Mouse (Mus musculus) bone marrow, adult 2 months (tissue): Measurements from ENCODE around the gene H2-T3. TPM values are rescaled to one million over a fixed set of nuclear protein-coding genes. Genes with fewer than 3 reads are reported as not detected.
"Not testable (repeated sequence)": the region's sequence is repeated elsewhere in the genome, so short reads cannot be mapped to it uniquely, and the experiment has no call there.

Experiments used
- H3K27ac ChIP-seq: fragments of 200-500 bp; 2 replicates; pipeline ENCODE4 v1.5.1; 2012; ENCODE audit warnings: low read depth, mild to moderate bottlenecking, control low read depth, inconsistent platforms, low read length; ENCODE audit not compliant: control insufficient read depth, poor library complexity, insufficient read depth
- H3K4me1 ChIP-seq: fragments of 200-500 bp; 2 replicates; pipeline ENCODE4 v1.6.1; 2011; ENCODE audit warnings: low read length; ENCODE audit not compliant: control insufficient read depth, insufficient read depth
- H3K4me3 ChIP-seq: fragments of 200-500 bp; replicated peaks from 2 replicates; pipeline ENCODE3; 2011; ENCODE audit warnings: mild to moderate bottlenecking, low read depth, low read length, control low read depth; ENCODE audit not compliant: control insufficient read depth
- CTCF ChIP-seq: fragments of 200-500 bp; IDR thresholded peaks from 2 replicates; pipeline ENCODE4 v1.5.1; 2011; ENCODE audit warnings: low read length, control low read depth; ENCODE audit not compliant: control insufficient read depth, insufficient read depth
- POLR2A ChIP-seq: fragments of 200-500 bp; IDR thresholded peaks from 2 replicates; pipeline ENCODE4 v1.6.1; 2011; ENCODE audit warnings: low read depth, mild to moderate bottlenecking, control low read depth, low read length, borderline replicate concordance; ENCODE audit not compliant: control insufficient read depth
- WGBS: fragments of 180-500 bp; shearing (Covaris S2); methylation state at CpG from one replicate; pipeline ENCODE4 v1.1.7; 2018; 5-methylcytosine and 5-hydroxymethylcytosine counted together
- polyA plus RNA-seq: library from polyadenylated mRNA; stranded (reverse); fragments of >200 nt; gene quantifications from 2 replicates; pipeline ENCODE4 v1.2.4, GENCODE M21; 2011; ENCODE audit warnings: low replicate concordance; ENCODE audit not compliant: missing spikeins, insufficient read depth, insufficient read length

H2-T3 gene
- polyA plus RNA-seq = 0.80 TPM in 1 of 2 replicates, not detected in the other

- Histone ChIP-seq H3K4me1 (no peaks in the 10 kb centered on the region), H3K4me3 (no peak within 1 kb of the TSS), H3K27ac (no peak within 1 kb of the TSS)
- TF ChIP-seq POLR2A = no peak
- TF ChIP-seq CTCF = no peak
- WGBS = 79% methylated on average over 2 of the region's 2 CpGs
These were observed at the start of gene H2-T3 for GRCm38 (mm10) chr17:36190169-36190507. TSS of gene H2-T3 (minus strand) at chr17:36190287.

GRCm38 (mm10) chr17:36237321-36237921 lies 47.3 kb upstream of the H2-T3 start:
- H3K4me1 ChIP-seq = no peaks in the 10 kb centered on the region
- 9% methylated on average over 27 of the region's 27 CpGs for WGBS
- no peak overlapping the region for H3K4me3 ChIP-seq
- TF ChIP-seq POLR2A = no peak
- no peak for TF ChIP-seq CTCF
- no peak overlapping the region for H3K27ac ChIP-seq

- WGBS = 23% methylated on average over 9 of the region's 9 CpGs
- not testable (repeated sequence) for H3K27ac ChIP-seq, H3K4me3 ChIP-seq, H3K4me1 ChIP-seq
These were observed 45.2 kb upstream of the H2-T3 start for GRCm38 (mm10) chr17:36235300-36235699.

GRCm38 (mm10) chr17:36233572-36233971 lies 43.5 kb upstream of the H2-T3 start:
- no peak overlapping the region for H3K4me3 ChIP-seq
- 57% methylated on average over 5 of the region's 5 CpGs for WGBS
- no peaks in the 10 kb centered on the region for H3K4me1 ChIP-seq
- H3K27ac ChIP-seq = no peak overlapping the region
- TF ChIP-seq POLR2A (no peak), CTCF (no peak)

GRCm38 (mm10) chr17:36231318-36231717 lies 41.2 kb upstream of the H2-T3 start:
- no peak overlapping the region for H3K4me3 ChIP-seq
- WGBS = 12% methylated on average over 36 of the region's 36 CpGs
- TF ChIP-seq POLR2A (no peak), CTCF (peak; percentile 63)
- H3K4me1 ChIP-seq = no peaks in the 10 kb centered on the region; the same call in 1 of the 2 replicates
- H3K27ac ChIP-seq = no peak overlapping the region

GRCm38 (mm10) chr17:36229046-36229445 lies 39.0 kb upstream of the H2-T3 start:
- H3K4me1 ChIP-seq = no peaks in the 10 kb centered on the region; the same call in 1 of the 2 replicates
- 0% methylated on average over 5 of the region's 5 CpGs for WGBS
- no peak overlapping the region for H3K4me3 ChIP-seq
- no peak overlapping the region for H3K27ac ChIP-seq
- TF ChIP-seq POLR2A (no peak), CTCF (no peak)

GRCm38 (mm10) chr17:36226921-36227320 lies 36.8 kb upstream of the H2-T3 start:
- 10% methylated on average over 8 of the region's 8 CpGs for WGBS

GRCm38 (mm10) chr17:36225231-36225824 lies 35.2 kb upstream of the H2-T3 start:
- Histone ChIP-seq H3K4me3 (no peak overlapping the region), H3K4me1 (no peaks in the 10 kb centered on the region; the same call in 1 of the 2 replicates), H3K27ac (no peak overlapping the region)
- no peak for TF ChIP-seq CTCF
- no peak for TF ChIP-seq POLR2A
- WGBS = 4% methylated on average over 9 of the region's 9 CpGs

More at GRCm38 (mm10) chr17:36226921-36227320, 36.8 kb upstream of the H2-T3 start:
- TF ChIP-seq POLR2A = no peak
- 0 out of 2 replicates have a peak, but pooled peaks have one; percentile 6 for TF ChIP-seq CTCF
- no peak overlapping the region for H3K27ac ChIP-seq
- no peak overlapping the region for H3K4me3 ChIP-seq
- no peaks in the 10 kb centered on the region; the same call in 1 of the 2 replicates for H3K4me1 ChIP-seq
